Comparison of ENCODE assay signal across 24 mouse cellular contexts in the genomic region with DNA sequence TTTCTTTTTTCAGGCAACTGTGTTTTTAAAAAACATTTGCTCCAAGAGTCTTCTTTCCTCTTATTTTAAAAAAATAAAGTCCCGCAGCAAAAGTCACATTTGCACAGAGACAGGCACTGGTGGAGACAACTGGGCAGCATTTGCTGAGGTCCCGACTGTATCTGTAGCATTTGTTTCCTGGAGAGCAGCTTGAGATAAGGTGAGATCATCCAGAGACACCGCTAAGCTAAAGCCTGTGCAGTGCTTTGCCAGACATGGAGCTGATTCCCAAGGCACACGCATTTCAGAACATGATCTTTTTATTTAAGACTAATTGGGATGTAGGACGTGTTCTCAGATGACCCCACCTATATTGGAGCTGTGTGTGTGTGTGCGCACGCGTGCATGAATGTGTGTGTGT. TPM values are rescaled to one million over a fixed set of nuclear protein-coding genes. Genes with fewer than 3 reads are reported as not detected.
"Had no signal": no experiment of that assay in that cellular context is flagged by ENCODE, and none has a peak within 500 bp of the region (broad histone marks: within the 10 kb centered on the region; RNA-seq: fewer than 3 reads in every experiment).

No protein-coding gene starts in this region.

- H3K36me3 ChIP-seq: lung, embryonic 15.5 days; midbrain, embryonic 13.5 days; midbrain, embryonic 15.5 days; neural tube, embryonic 13.5 days; neural tube, embryonic 15.5 days had no signal

- H3K27me3 ChIP-seq: lung, embryonic 15.5 days; midbrain, embryonic 13.5 days; midbrain, embryonic 15.5 days; neural tube, embryonic 13.5 days; neural tube, embryonic 15.5 days had no signal

- H3K9ac ChIP-seq: lung, embryonic 15.5 days; midbrain, embryonic 13.5 days; midbrain, embryonic 15.5 days; neural tube, embryonic 13.5 days; neural tube, embryonic 15.5 days had no signal

- H3K27ac ChIP-seq: lung, embryonic 15.5 days; macrophage; midbrain, embryonic 13.5 days; midbrain, embryonic 15.5 days; neural tube, embryonic 13.5 days; neural tube, embryonic 15.5 days had no signal

- ATAC-seq: lung, postnatal 0 days; midbrain, embryonic 13.5 days; midbrain, embryonic 15.5 days had no signal

- DNase-seq: lung, adult 2 months; lung, postnatal 14 days; lung, postnatal 36 days; retina, postnatal 1 day; right cerebral cortex, adult 18-20 months; right cerebral cortex, postnatal 25 days; right cerebral cortex, postnatal 4 days; spleen, adult 18-20 months; thymus, adult 18-20 months; thymus, postnatal 14 days; thymus, postnatal 36 days had no signal

- H3K4me1 ChIP-seq: lung, embryonic 15.5 days; megakaryocyte, embryonic 14.5 days; midbrain, embryonic 13.5 days; midbrain, embryonic 15.5 days; neural tube, embryonic 15.5 days had no signal

- H3K4me2 ChIP-seq: lung, embryonic 15.5 days; midbrain, embryonic 11.5 days; midbrain, embryonic 13.5 days; midbrain, embryonic 15.5 days; neural tube, embryonic 13.5 days; neural tube, embryonic 15.5 days had no signal

- H3K9me3 ChIP-seq: lung, embryonic 15.5 days; midbrain, embryonic 13.5 days; midbrain, embryonic 15.5 days; neural tube, embryonic 13.5 days; neural tube, embryonic 15.5 days had no signal

- H3K4me3 ChIP-seq: lung, embryonic 15.5 days; megakaryocyte, embryonic 14.5 days; midbrain, embryonic 13.5 days; midbrain, embryonic 15.5 days; neural tube, embryonic 13.5 days; neural tube, embryonic 15.5 days had no signal

RNA-seq across cellular contexts. Expression of gene Ripply2, which starts 23.6 kb away (rescaled TPM):
- total RNA-seq: megakaryocyte progenitor cell, adult 5-6 weeks; monocyte, adult 5-6 weeks had no signal
- polyA plus RNA-seq: lung, adult 2 months; lung, embryonic 15.5 days; lung, postnatal 0 days; macrophage; small intestine, adult 2 months; thymus, postnatal 0 days had no signal
